Mouse (Mus musculus): ENCODE results near the gene Zdhhc13.

GRCm38 (mm10) chr7:48842353-48842752 lies 53.5 kb downstream of the Zdhhc13 start:
- TF ChIP-seq POLR2A (IDR thresholded peaks at IDR 0.05; ENCODE audit: insufficient read depth, low read depth, low read length) = no peak
- no peak for TF ChIP-seq CTCF (IDR thresholded peaks at IDR 0.05; ENCODE audit: insufficient read depth, low read depth, low read length)

Data from olfactory bulb, adult 2 months (tissue).